Mouse (Mus musculus): Measurements from ENCODE around the gene H2-M10.2.

The H2-M10.2 gene

GRCm38 (mm10) chr17:36248886-36249285 lies 37.4 kb downstream of the H2-M10.2 start:
- DNase-seq = no peak

GRCm38 (mm10) chr17:36245741-36246140 lies 40.5 kb downstream of the H2-M10.2 start:
- DNase-seq = no peak

- DNase-seq = peak; percentile 36
These were observed 42.3 kb downstream of the H2-M10.2 start for GRCm38 (mm10) chr17:36244031-36244430.

- DNase-seq = no peak
These were observed 45.6 kb downstream of the H2-M10.2 start for GRCm38 (mm10) chr17:36240637-36241213.

- peak; percentile 18 for DNase-seq
These were observed 48.9 kb downstream of the H2-M10.2 start for GRCm38 (mm10) chr17:36237321-36237921.

GRCm38 (mm10) chr17:36235300-36235699 lies 51.0 kb downstream of the H2-M10.2 start:
- peak; percentile 75 for DNase-seq
